Mouse (Mus musculus) right cerebral cortex, postnatal 4 days (tissue): ENCODE measurements around the gene Maml1.
A peak's percentile ranks its signal among the peaks of the same experiment; 100 is the strongest.

Experiments
- DNase-seq: peaks from one replicate; pipeline ENCODE4 v3.0.0-alpha.2; 2022

The Maml1 gene

GRCm38 (mm10) chr11:50217811-50218210 lies 74.3 kb downstream of the Maml1 start:
- no peak for DNase-seq

- no peak for DNase-seq
Measured at GRCm38 (mm10) chr11:50216724-50217366, 75.3 kb downstream of the Maml1 start.

GRCm38 (mm10) chr11:50215633-50216032 lies 76.5 kb downstream of the Maml1 start:
- no peak for DNase-seq

- DNase-seq, result no peak
Measured at GRCm38 (mm10) chr11:50214631-50215030, 77.5 kb downstream of the Maml1 start.

- DNase-seq, result no peak
Measured at GRCm38 (mm10) chr11:50212848-50213758, 79.0 kb downstream of the Maml1 start.

GRCm38 (mm10) chr11:50212060-50212739 lies 79.9 kb downstream of the Maml1 start:
- no peak for DNase-seq

- DNase-seq, result no peak
Measured at GRCm38 (mm10) chr11:50211322-50212059, 80.6 kb downstream of the Maml1 start.

- peak; percentile 78 for DNase-seq
Measured at GRCm38 (mm10) chr11:50210505-50211151, 81.5 kb downstream of the Maml1 start, which contains the start of the genes Sqstm1 and Mgat4b. Gene Sqstm1 (minus strand): TSS chr11:50210827. Gene Mgat4b (plus strand): TSS chr11:50210890.

- DNase-seq, result peak; percentile 93
Measured at GRCm38 (mm10) chr11:50210101-50210504, 82.0 kb downstream of the Maml1 start.

- no peak for DNase-seq
Measured at GRCm38 (mm10) chr11:50208039-50208438, 84.1 kb downstream of the Maml1 start.

- no peak for DNase-seq
Measured at GRCm38 (mm10) chr11:50207344-50207743, 84.8 kb downstream of the Maml1 start.

GRCm38 (mm10) chr11:50206037-50206436 lies 86.1 kb downstream of the Maml1 start:
- no peak for DNase-seq
